Comparison of ENCODE assay signal across 17 mouse cellular contexts in genomic region chr8:44257051-44257450, GRCm38 (mm10).
"Had no signal": no experiment of that assay in that cellular context is flagged by ENCODE, and none has a peak within 500 bp of the region (broad histone marks: within the 10 kb centered on the region; RNA-seq: fewer than 3 reads in every experiment).

No protein-coding gene starts in this region.

- DNase-seq: kidney, adult 11 months; kidney, adult 8-10 months; kidney, postnatal 25 days; layer of hippocampus, postnatal 36 days; liver, embryonic 13.5 days; lung, adult 2 months; lung, postnatal 14 days; lung, postnatal 4 days; right cerebral cortex, adult 18-20 months; right cerebral cortex, postnatal 14 days; thymus, adult 18-20 months; thymus, postnatal 36 days had no signal

- H3K27ac ChIP-seq: left cerebral cortex, adult 2 months; liver, embryonic 13.5 days; midbrain, embryonic 12.5 days; midbrain, embryonic 15.5 days; neural tube, embryonic 12.5 days; neural tube, embryonic 15.5 days had no signal

- H3K4me2 ChIP-seq: liver, embryonic 13.5 days; midbrain, embryonic 12.5 days; midbrain, embryonic 15.5 days; neural tube, embryonic 12.5 days; neural tube, embryonic 15.5 days had no signal

- H3K27me3 ChIP-seq: liver, embryonic 13.5 days; midbrain, embryonic 12.5 days; midbrain, embryonic 15.5 days; neural tube, embryonic 12.5 days; neural tube, embryonic 15.5 days had no signal

- H3K36me3 ChIP-seq: liver, embryonic 13.5 days; midbrain, embryonic 12.5 days; midbrain, embryonic 15.5 days; neural tube, embryonic 12.5 days; neural tube, embryonic 15.5 days had no signal

- H3K9ac ChIP-seq: liver, embryonic 13.5 days; midbrain, embryonic 12.5 days; midbrain, embryonic 15.5 days; neural tube, embryonic 12.5 days; neural tube, embryonic 15.5 days had no signal

- ATAC-seq: midbrain, embryonic 15.5 days had no signal

- H3K4me3 ChIP-seq: left cerebral cortex, adult 2 months; liver, embryonic 13.5 days; midbrain, embryonic 12.5 days; midbrain, embryonic 15.5 days; neural tube, embryonic 12.5 days; neural tube, embryonic 15.5 days had no signal

- H3K9me3 ChIP-seq: midbrain, embryonic 12.5 days; midbrain, embryonic 15.5 days; neural tube, embryonic 12.5 days; neural tube, embryonic 15.5 days had no signal

- H3K4me1 ChIP-seq: liver, embryonic 13.5 days; midbrain, embryonic 12.5 days; midbrain, embryonic 15.5 days; neural tube, embryonic 12.5 days; neural tube, embryonic 15.5 days had no signal
